Mouse (Mus musculus): Measurements from ENCODE around the gene Uck2. TPM values are rescaled to one million over a fixed set of nuclear protein-coding genes. Genes with fewer than 3 reads are reported as not detected.
A peak's percentile ranks its signal among the peaks of the same experiment; 100 is the strongest.

The Uck2 gene
- 80.6 and 114 TPM in 2 replicates for polyA plus RNA-seq (2016; fragmentation: Nextera tagmentation; extraction: Ambion mirVana)

- no peak for DNase-seq (ENCODE audit: low spot score)
- peak within 1 kb of the TSS; percentile 97 for H3K4me3 ChIP-seq
- peaks cover 44% of the 10 kb centered on the region for H3K4me1 ChIP-seq
- WGBS, result 3% methylated on average over 2 of the region's 2 CpGs
- H3K27me3 ChIP-seq (ENCODE audit: insufficient read depth, poor library complexity, severe bottlenecking), result peaks cover 8% of the 10 kb centered on the region; the same call in 1 of the 2 replicates
- peak within 1 kb of the TSS; percentile 99 for H3K27ac ChIP-seq
- H3K9me3 ChIP-seq, result no peaks in the 10 kb centered on the region
- 0 out of 2 replicates have a peak, but pooled peaks cover under 1% of the 10 kb centered on the region for H3K36me3 ChIP-seq
These were observed at the start of gene Uck2 for GRCm38 (mm10) chr1:167285320-167285355. Gene Uck2 (minus strand): TSS chr1:167285320.

GRCm38 (mm10) chr1:167331106-167331505, 46.0 kb upstream of the Uck2 start:
- H3K4me3 ChIP-seq, result no peak overlapping the region
- H3K36me3 ChIP-seq, result peaks cover 57% of the 10 kb centered on the region
- 90% methylated on average over 8 of the region's 8 CpGs for WGBS

GRCm38 (mm10) chr1:167328776-167329175, 43.7 kb upstream of the Uck2 start:
- H3K4me1 ChIP-seq, result no peaks in the 10 kb centered on the region
- H3K36me3 ChIP-seq, result peaks cover 74% of the 10 kb centered on the region
- H3K9me3 ChIP-seq, result no peaks in the 10 kb centered on the region
- H3K27ac ChIP-seq, result no peak overlapping the region
- H3K4me3 ChIP-seq, result no peak overlapping the region
- H3K27me3 ChIP-seq (ENCODE audit: insufficient read depth, poor library complexity, severe bottlenecking), result no peaks in the 10 kb centered on the region
- WGBS, result 87% methylated on average over 6 of the region's 6 CpGs
- no peak for DNase-seq (ENCODE audit: low spot score)

More at GRCm38 (mm10) chr1:167331106-167331505, 46.0 kb upstream of the Uck2 start:
- Histone ChIP-seq H3K4me1 (no peaks in the 10 kb centered on the region), H3K27ac (no peak overlapping the region), H3K27me3 (ENCODE audit: insufficient read depth, poor library complexity, severe bottlenecking) (no peaks in the 10 kb centered on the region), H3K9me3 (no peaks in the 10 kb centered on the region)
- DNase-seq (ENCODE audit: low spot score), result no peak

GRCm38 (mm10) chr1:167321691-167322090, 36.6 kb upstream of the Uck2 start:
- 93% methylated on average over 6 of the region's 6 CpGs for WGBS
- Histone ChIP-seq H3K4me1 (no peaks in the 10 kb centered on the region), H3K9me3 (no peaks in the 10 kb centered on the region), H3K4me3 (no peak overlapping the region), H3K36me3 (peaks cover 84% of the 10 kb centered on the region), H3K27me3 (ENCODE audit: insufficient read depth, poor library complexity, severe bottlenecking) (no peaks in the 10 kb centered on the region), H3K27ac (no peak overlapping the region)
- DNase-seq (ENCODE audit: low spot score), result no peak

- Histone ChIP-seq H3K9me3 (no peaks in the 10 kb centered on the region), H3K27ac (no peak overlapping the region), H3K4me3 (no peak overlapping the region), H3K36me3 (peaks cover 38% of the 10 kb centered on the region), H3K27me3 (ENCODE audit: insufficient read depth, poor library complexity, severe bottlenecking) (no peaks in the 10 kb centered on the region), H3K4me1 (peaks cover 7% of the 10 kb centered on the region; the same call in 1 of the 2 replicates)
- WGBS, result 88% methylated on average over 4 of the region's 4 CpGs
- no peak for DNase-seq (ENCODE audit: low spot score)
These were observed 28.1 kb upstream of the Uck2 start for GRCm38 (mm10) chr1:167313220-167313619.

GRCm38 (mm10) chr1:167312367-167312766, 27.2 kb upstream of the Uck2 start:
- DNase-seq (ENCODE audit: low spot score), result no peak
- H3K27ac ChIP-seq, result no peak overlapping the region
- H3K36me3 ChIP-seq, result peaks cover 31% of the 10 kb centered on the region
- H3K9me3 ChIP-seq, result no peaks in the 10 kb centered on the region
- no peak overlapping the region for H3K4me3 ChIP-seq
- H3K27me3 ChIP-seq (ENCODE audit: insufficient read depth, poor library complexity, severe bottlenecking), result no peaks in the 10 kb centered on the region
- H3K4me1 ChIP-seq, result peaks cover 7% of the 10 kb centered on the region; the same call in 1 of the 2 replicates

GRCm38 (mm10) chr1:167308261-167309054, 23.3 kb upstream of the Uck2 start, which contains the start of gene Tmco1:
Gene Tmco1 (plus strand): TSS chr1:167308378.
- DNase-seq (ENCODE audit: low spot score), result peak; percentile 98
- Histone ChIP-seq H3K36me3 (peaks cover 17% of the 10 kb centered on the region), H3K27me3 (ENCODE audit: insufficient read depth, poor library complexity, severe bottlenecking) (no peaks in the 10 kb centered on the region), H3K4me3 (peak within 1 kb of the TSS; percentile 88), H3K4me1 (peaks cover 7% of the 10 kb centered on the region; the same call in 1 of the 2 replicates), H3K9me3 (no peaks in the 10 kb centered on the region), H3K27ac (peak within 1 kb of the TSS; percentile 99)
- WGBS, result under 1% methylated on average over 82 of the region's 82 CpGs

- H3K4me1 ChIP-seq, result peaks cover 7% of the 10 kb centered on the region; the same call in 1 of the 2 replicates
- no peak for DNase-seq (ENCODE audit: low spot score)
- WGBS, result 60% methylated on average over 11 of the region's 11 CpGs
- no peaks in the 10 kb centered on the region for H3K9me3 ChIP-seq
- H3K27me3 ChIP-seq (ENCODE audit: insufficient read depth, poor library complexity, severe bottlenecking), result no peaks in the 10 kb centered on the region
- peak overlapping the region; percentile 88 for H3K4me3 ChIP-seq
- peaks cover 11% of the 10 kb centered on the region for H3K36me3 ChIP-seq
- H3K27ac ChIP-seq, result peak overlapping the region; percentile 99
These were observed 22.6 kb upstream of the Uck2 start for GRCm38 (mm10) chr1:167307674-167308073.

- Histone ChIP-seq H3K4me3 (no peak overlapping the region), H3K36me3 (peaks cover 4% of the 10 kb centered on the region; the same call in 1 of the 2 replicates), H3K4me1 (peaks cover 7% of the 10 kb centered on the region; the same call in 1 of the 2 replicates), H3K27ac (no peak overlapping the region), H3K9me3 (no peaks in the 10 kb centered on the region), H3K27me3 (ENCODE audit: insufficient read depth, poor library complexity, severe bottlenecking) (no peaks in the 10 kb centered on the region)
- WGBS, result 70% methylated on average over 5 of the region's 5 CpGs
- no peak for DNase-seq (ENCODE audit: low spot score)
These were observed 21.5 kb upstream of the Uck2 start for GRCm38 (mm10) chr1:167306451-167307240.

GRCm38 (mm10) chr1:167305501-167306137, 20.5 kb upstream of the Uck2 start:
- Histone ChIP-seq H3K9me3 (no peaks in the 10 kb centered on the region), H3K4me1 (peaks cover 7% of the 10 kb centered on the region; the same call in 1 of the 2 replicates), H3K27me3 (ENCODE audit: insufficient read depth, poor library complexity, severe bottlenecking) (no peaks in the 10 kb centered on the region), H3K4me3 (no peak overlapping the region), H3K36me3 (peaks cover 2% of the 10 kb centered on the region; the same call in 1 of the 2 replicates), H3K27ac (no peak overlapping the region)
- whole genome bisulfite sequencing, result 67% methylated on average over 7 of the region's 7 CpGs
- DNase-seq (ENCODE audit: low spot score), result no peak

- DNase-seq (ENCODE audit: low spot score), result no peak
- Histone ChIP-seq H3K4me3 (no peak overlapping the region), H3K27me3 (ENCODE audit: insufficient read depth, poor library complexity, severe bottlenecking) (no peaks in the 10 kb centered on the region), H3K36me3 (no peaks in the 10 kb centered on the region), H3K4me1 (0 out of 2 replicates have a peak, but pooled peaks cover 4% of the 10 kb centered on the region), H3K27ac (no peak overlapping the region), H3K9me3 (no peaks in the 10 kb centered on the region)
- WGBS, result 70% methylated on average over 2 of the region's 2 CpGs
These were observed 15.0 kb upstream of the Uck2 start for GRCm38 (mm10) chr1:167300122-167300521.

GRCm38 (mm10) chr1:167295679-167296402, 10.7 kb upstream of the Uck2 start:
- Histone ChIP-seq H3K36me3 (no peaks in the 10 kb centered on the region), H3K4me3 (no peak overlapping the region), H3K27me3 (ENCODE audit: insufficient read depth, poor library complexity, severe bottlenecking) (no peaks in the 10 kb centered on the region), H3K4me1 (peaks cover 12% of the 10 kb centered on the region), H3K9me3 (no peaks in the 10 kb centered on the region), H3K27ac (no peak overlapping the region)
- 71% methylated on average over 13 of the region's 13 CpGs for WGBS
- DNase-seq (ENCODE audit: low spot score), result no peak

All from heart, embryonic 10.5 days (tissue).